9 mouse cellular contexts compared by ENCODE assay signal in the genomic region with DNA sequence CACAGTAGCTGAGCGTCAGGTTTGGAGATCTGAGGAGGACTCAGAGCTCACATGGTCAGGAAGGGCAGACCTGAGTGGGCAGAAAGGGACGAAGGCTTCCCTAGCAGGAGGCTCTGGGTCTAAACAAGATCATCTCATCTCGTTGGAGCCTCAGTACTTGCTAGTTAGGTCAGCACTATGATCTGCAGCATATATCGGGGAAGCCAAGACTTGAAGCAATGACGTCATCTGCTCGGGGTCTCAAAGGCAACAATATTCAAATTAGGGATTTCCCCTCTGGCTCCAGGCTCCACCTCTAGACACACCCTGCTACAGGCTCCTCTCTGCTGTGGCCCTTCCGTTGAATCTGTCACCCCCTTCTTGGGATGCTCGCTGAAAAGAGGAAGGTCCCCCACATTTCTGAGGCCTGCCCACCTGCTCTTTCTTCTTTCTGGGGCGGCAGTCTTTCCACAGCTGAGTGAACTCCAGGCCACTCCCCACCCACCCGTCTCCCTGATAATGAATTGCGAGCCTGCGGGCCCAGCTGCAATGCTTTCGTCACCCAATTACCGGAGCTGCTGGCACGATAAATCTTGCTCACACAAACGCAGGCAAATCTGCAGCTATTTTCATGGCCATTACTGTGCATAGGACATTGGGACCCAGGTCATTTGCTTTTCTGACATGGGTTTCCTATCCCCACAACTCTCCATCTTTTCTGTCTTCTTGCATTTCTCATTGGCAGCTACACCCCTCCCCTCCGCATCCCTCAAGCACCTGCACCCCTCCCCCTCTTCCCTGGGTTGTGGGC. TPM values are rescaled to one million over a fixed set of nuclear protein-coding genes. Genes with fewer than 3 reads are reported as not detected.
A peak's percentile ranks its signal among the peaks of the same experiment; 100 is the strongest.
DNase-seq lines count a peak whose midpoint lies in the region; ATAC-seq lines count a peak whose summit lies in the region.
"Had no signal": no experiment of that assay in that cellular context is flagged by ENCODE, and none has a peak within 500 bp of the region (broad histone marks: within the 10 kb centered on the region; RNA-seq: fewer than 3 reads in every experiment).

No protein-coding gene starts in this region.

- no peak overlapping the region for H3K27ac ChIP-seq in kidney, embryonic 15.5 days
- H3K27ac ChIP-seq in forebrain, embryonic 13.5 days: no peak overlapping the region
- peak overlapping the region; percentile 65; the same call in 1 of the 2 replicates for H3K27ac ChIP-seq in neural tube, embryonic 11.5 days (ENCODE audit: low read depth, low read length)

- ATAC-seq in kidney, embryonic 15.5 days (replicated peaks; ENCODE audit: low FRiP score): no peak
- peak; percentile 67 for ATAC-seq in forebrain, embryonic 13.5 days
- ATAC-seq in neural tube, embryonic 11.5 days (ENCODE audit: insufficient read depth, low FRiP score, low TSS enrichment): peak; percentile 77

- no peak overlapping the region for H3K9ac ChIP-seq in kidney, embryonic 15.5 days
- H3K9ac ChIP-seq in forebrain, embryonic 13.5 days: 0 out of 2 replicates have a peak overlapping the region, but pooled peaks have one; percentile 34
- H3K9ac ChIP-seq in neural tube, embryonic 11.5 days (ENCODE audit: low read length): no peak overlapping the region

- H3K4me2 ChIP-seq in kidney, embryonic 15.5 days: peak overlapping the region; percentile 55
- H3K4me2 ChIP-seq in forebrain, embryonic 13.5 days: peak overlapping the region; percentile 56
- peak overlapping the region; percentile 26 for H3K4me2 ChIP-seq in neural tube, embryonic 11.5 days (ENCODE audit: low read depth)

- H3K9me3 ChIP-seq in kidney, embryonic 15.5 days (replicated peaks): no peaks in the 10 kb centered on the region
- H3K9me3 ChIP-seq in forebrain, embryonic 13.5 days (replicated peaks): no peaks in the 10 kb centered on the region
- H3K9me3 ChIP-seq in neural tube, embryonic 11.5 days (ENCODE audit: control insufficient read depth, low read length): no peaks in the 10 kb centered on the region

- 9% methylated on average over 17 of the region's 17 CpGs for WGBS in kidney, embryonic 15.5 days
- 7% methylated on average over 17 of the region's 17 CpGs for WGBS in forebrain, embryonic 13.5 days
- 10% methylated on average over 17 of the region's 17 CpGs for WGBS in neural tube, embryonic 11.5 days

- H3K4me3 ChIP-seq in kidney, embryonic 15.5 days (replicated peaks): peak overlapping the region; percentile 22; the same call in 1 of the 2 replicates
- H3K4me3 ChIP-seq in forebrain, embryonic 13.5 days: peak overlapping the region; percentile 13
- no peak overlapping the region for H3K4me3 ChIP-seq in neural tube, embryonic 11.5 days (ENCODE audit: low read depth, low read length)

- DNase-seq in kidney, adult 8-10 months: no peak
- DNase-seq in R1 (ENCODE audit: low read depth, low spot score): peak; percentile 27
- DNase-seq in kidney, postnatal 14 days: peak; percentile 27
- DNase-seq in neural tube, embryonic 11.5 days (ENCODE audit: low spot score): peak; percentile 77
- DNase-seq in urinary bladder, postnatal 10 days (ENCODE audit: low spot score): no peak
- DNase-seq in gastrocnemius, postnatal 10 days: no peak

- no peaks in the 10 kb centered on the region for H3K36me3 ChIP-seq in kidney, embryonic 15.5 days
- H3K36me3 ChIP-seq in forebrain, embryonic 13.5 days (ENCODE audit: poor library complexity, severe bottlenecking): no peaks in the 10 kb centered on the region
- no peaks in the 10 kb centered on the region for H3K36me3 ChIP-seq in neural tube, embryonic 11.5 days (ENCODE audit: control insufficient read depth, insufficient read depth, low read length)

- H3K27me3 ChIP-seq in kidney, embryonic 15.5 days: peaks cover 19% of the 10 kb centered on the region; the same call in 1 of the 2 replicates
- H3K27me3 ChIP-seq in forebrain, embryonic 13.5 days: peaks cover 11% of the 10 kb centered on the region
- no peaks in the 10 kb centered on the region for H3K27me3 ChIP-seq in neural tube, embryonic 11.5 days (ENCODE audit: control insufficient read depth, insufficient read depth, low read length)

- H3K4me1 ChIP-seq in kidney, embryonic 15.5 days: peaks cover 11% of the 10 kb centered on the region
- H3K4me1 ChIP-seq in forebrain, embryonic 13.5 days: peaks cover 17% of the 10 kb centered on the region
- peaks cover 6% of the 10 kb centered on the region; the same call in 1 of the 2 replicates for H3K4me1 ChIP-seq in neural tube, embryonic 11.5 days (ENCODE audit: control insufficient read depth, insufficient read depth, low read length)

RNA-seq across cellular contexts. Expression of gene Olfr521, which starts 32.1 kb away (rescaled TPM):
- polyA plus RNA-seq in kidney, embryonic 15.5 days (2015; fragmentation: Nextera tagmentation; extraction: Ambion mirVana): not detected in 2 replicates
- not detected in 2 replicates for polyA plus RNA-seq in forebrain, embryonic 13.5 days (2015; fragmentation: Nextera tagmentation; extraction: Ambion mirVana)
- not detected in 2 replicates for polyA plus RNA-seq in neural tube, embryonic 11.5 days (2014; fragmentation: Nextera tagmentation; extraction: Ambion mirVana)
- not detected for total RNA-seq in gastrocnemius, postnatal 10 days (2021)
- total RNA-seq: layer of hippocampus, postnatal 36 days had no signal

RNA-seq across cellular contexts. Expression of gene Neu3, which starts 32.8 kb away (rescaled TPM):
- polyA plus RNA-seq in kidney, embryonic 15.5 days (2015; fragmentation: Nextera tagmentation; extraction: Ambion mirVana): 3.0 and 3.1 TPM in 2 replicates
- 1.1 and 1.2 TPM in 2 replicates for polyA plus RNA-seq in forebrain, embryonic 13.5 days (2015; fragmentation: Nextera tagmentation; extraction: Ambion mirVana)
- polyA plus RNA-seq in neural tube, embryonic 11.5 days (2014; fragmentation: Nextera tagmentation; extraction: Ambion mirVana): 2.0 and 2.1 TPM in 2 replicates
- 1 to 10 TPM; 2.6 to 3.2 TPM for total RNA-seq in gastrocnemius, postnatal 10 days (2021)

Comparison
In these comparisons a context has a peak if more than half of its experiments do, and no peak if none do; other contexts are left out.
1. DNase-seq: peak in R1 (single experiment), kidney, postnatal 14 days (single experiment) and neural tube, embryonic 11.5 days (single experiment); none in kidney, adult 8-10 months (0 of 2), urinary bladder, postnatal 10 days (single experiment) and gastrocnemius, postnatal 10 days (single experiment).
2. Peak in every context shown above with its lines, with median percentiles within 50 percentile points of each other: H3K4me2 ChIP-seq.